Mouse (Mus musculus): ENCODE results near the gene Nod2.

Nod2 gene

DNA sequence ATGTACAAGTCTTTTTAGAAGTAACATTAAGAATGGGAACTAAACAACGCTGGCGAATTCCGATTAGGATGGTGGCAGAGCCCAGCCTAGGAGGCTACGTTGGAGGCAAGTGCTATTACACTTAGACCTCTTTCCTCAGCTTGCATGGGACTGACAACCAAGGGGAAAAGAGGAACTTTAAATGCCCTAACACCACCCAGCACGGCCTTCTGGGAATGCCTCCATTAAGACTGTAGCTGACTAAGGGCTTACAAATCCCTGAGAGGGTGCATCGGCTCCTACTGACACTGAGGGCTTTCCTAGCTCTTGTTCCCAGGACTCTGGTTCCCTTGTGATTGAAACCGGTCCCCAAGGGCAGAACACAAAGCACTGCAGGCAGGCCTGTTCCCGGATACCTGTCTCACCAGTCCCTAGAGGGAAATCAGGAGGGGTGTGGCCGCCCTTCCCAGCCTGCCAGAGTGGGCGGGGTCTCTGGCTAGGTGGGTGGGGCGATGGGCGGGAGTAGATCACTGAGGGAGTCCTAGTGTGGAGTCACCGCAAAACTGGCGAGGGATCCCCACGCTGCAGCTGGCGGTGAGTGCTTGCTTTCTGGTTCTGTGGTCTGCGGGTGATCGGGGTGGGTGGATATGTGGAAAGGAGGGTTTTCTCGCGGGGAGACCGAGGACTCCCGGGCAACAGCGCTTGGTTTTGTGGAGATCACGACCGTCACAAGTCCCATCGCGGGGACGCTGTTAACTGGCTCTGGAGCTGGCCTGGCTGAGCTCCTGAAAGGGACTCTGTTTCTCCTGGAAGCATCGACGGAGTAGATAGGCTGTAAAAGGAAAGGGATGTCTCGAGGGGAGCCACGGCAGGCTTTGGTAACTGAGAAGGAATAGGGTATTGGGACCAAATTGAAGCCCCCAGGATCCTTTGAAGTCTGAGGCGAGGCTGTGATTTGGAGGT, at the start of gene Nod2:
Nod2 (plus strand) TSS at position 479 of the 942 bp plus-strand sequence.
- DNase-seq (ENCODE audit: extremely low read depth, low read depth), result peak; percentile 44

DNA sequence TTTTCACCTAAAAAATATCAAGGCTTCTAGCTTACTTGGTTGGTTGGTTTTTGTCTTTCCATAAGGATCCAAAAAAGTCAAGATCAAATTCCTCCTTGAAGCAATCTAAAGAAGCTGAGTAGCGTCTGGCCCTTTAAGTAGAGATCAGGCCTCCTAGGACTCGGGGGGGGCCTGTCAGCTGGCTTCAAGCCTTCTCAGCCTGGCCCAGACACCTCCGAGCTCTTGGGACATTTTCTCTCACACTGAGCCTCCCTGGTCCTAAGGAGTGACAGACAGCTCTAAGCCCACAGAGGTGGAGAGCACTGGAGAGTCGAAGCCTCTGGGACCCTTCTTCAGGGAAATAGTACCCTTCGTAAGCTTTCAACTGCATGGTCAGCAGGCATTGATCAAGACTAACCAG, 48.5 kb upstream of the Nod2 start:
- no peak for DNase-seq (ENCODE audit: extremely low read depth, low read depth)

- DNase-seq (ENCODE audit: extremely low read depth, low read depth), result no peak
Measured at GRCm38 (mm10) chr8:88599491-88599890, 47.6 kb upstream of the Nod2 start.

- no peak for DNase-seq (ENCODE audit: extremely low read depth, low read depth)
Measured at GRCm38 (mm10) chr8:88603446-88603989, 43.6 kb upstream of the Nod2 start.

DNA sequence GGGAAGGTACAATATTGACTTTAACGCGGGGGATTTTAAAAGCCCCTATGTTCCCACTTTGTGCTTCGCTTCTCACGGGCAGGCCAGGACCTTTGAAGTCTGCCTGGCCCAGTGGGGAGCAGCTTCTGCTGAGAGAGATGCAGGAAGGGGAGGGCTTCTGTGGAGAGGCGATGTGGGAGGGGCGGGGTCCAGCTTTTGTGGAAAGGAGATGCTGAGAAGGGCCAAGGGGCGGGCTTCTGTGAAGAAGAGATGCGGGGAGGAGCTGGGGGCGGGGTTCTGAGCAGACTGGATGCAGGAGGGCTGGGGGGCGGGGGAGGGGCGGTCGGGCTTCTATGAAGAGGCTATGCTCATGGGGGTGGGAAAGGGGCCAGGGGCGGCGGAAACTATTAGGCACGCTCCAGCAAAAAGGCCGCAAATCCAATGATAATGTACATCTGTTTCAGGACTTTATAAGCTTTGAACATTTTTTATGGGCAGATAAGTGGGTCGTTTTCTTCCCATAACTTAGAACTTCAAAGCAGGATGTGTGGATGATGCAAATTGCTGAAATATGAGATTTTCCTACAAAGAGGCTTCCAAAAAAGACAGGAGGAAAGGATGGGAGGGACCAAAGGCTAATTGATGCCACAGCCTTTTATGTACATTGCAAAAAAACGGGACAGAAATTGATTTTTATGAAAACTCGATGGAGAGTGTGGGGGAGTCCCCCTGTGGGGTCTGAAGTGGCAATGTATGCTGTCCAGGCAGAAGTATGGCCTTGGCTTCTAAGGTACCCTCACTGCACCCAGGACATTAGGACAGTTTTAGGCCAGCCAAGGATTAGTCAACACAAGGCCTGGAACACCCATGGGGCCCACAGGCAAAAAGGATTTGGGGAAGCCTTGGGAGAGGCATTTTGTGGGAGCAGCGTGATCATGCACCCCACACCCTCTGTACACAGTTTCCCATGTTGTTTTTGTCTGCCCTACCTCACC, 42.8 kb upstream of the Nod2 start:
- DNase-seq (ENCODE audit: extremely low read depth, low read depth), result no peak

GRCm38 (mm10) chr8:88605361-88606040, 41.6 kb upstream of the Nod2 start:
- no peak for DNase-seq (ENCODE audit: extremely low read depth, low read depth)

DNA sequence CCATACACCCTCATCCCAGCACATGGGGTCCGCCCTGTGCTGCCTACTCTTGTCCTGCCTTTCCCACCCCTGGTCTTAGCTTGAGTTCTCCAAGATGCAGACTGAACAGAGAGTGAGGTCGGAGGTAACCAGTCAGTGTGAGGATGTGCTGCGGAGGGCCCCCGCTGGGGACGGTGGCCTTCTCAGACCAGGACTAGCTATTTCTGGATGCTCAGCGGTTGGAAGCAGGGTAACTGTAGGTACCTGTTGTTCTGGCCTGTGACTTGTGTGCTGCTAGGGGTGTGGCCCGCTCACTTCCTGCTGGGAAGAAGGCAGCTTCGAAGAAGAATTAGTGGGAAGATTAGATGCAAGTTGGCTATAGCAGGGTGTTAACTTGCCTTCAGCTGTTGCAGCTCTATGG, 38.1 kb upstream of the Nod2 start:
- DNase-seq (ENCODE audit: extremely low read depth, low read depth), result no peak

DNA sequence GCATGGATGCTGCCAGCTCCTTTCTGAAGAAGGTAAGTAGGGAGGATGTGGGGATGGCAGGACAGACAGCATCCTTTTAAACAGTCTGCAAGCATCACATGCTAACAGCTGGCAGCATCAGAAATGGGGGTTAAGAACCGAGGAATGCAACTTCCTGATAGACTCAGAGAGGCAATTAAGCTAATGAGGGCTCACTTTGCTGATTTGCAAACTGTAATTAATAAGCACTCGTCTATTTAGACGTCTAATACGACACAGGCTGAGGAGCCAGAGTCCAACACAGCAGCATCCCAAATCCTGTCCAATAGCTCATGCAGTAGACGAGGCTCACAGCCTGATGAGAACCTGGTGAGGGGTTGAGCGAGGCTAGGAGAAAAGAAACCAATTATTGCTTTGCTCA, 36.8 kb upstream of the Nod2 start:
- no peak for DNase-seq (ENCODE audit: extremely low read depth, low read depth)

DNA sequence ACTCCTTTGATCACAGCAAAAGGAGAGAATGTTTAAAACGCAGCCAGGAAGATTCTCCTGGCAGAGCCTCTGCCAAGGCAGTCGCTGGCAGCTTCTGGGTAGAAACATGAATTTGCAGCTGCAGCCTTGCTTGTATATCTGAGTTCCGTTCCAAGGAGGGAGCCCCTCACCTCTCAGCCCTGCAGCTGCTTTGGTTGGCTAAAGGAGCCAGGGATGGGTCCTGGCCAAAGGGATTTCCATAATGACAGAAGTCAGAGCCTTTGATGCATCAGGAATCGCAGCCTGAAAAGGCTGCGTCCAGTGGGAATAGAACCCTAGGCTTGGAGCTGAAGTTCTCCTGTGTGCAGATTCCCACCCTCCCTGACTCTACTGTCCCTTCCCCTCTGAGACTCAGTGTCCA, 32.1 kb upstream of the Nod2 start:
- DNase-seq (ENCODE audit: extremely low read depth, low read depth), result no peak

GRCm38 (mm10) chr8:88618612-88619011, 28.5 kb upstream of the Nod2 start:
- no peak for DNase-seq (ENCODE audit: extremely low read depth, low read depth)

DNA sequence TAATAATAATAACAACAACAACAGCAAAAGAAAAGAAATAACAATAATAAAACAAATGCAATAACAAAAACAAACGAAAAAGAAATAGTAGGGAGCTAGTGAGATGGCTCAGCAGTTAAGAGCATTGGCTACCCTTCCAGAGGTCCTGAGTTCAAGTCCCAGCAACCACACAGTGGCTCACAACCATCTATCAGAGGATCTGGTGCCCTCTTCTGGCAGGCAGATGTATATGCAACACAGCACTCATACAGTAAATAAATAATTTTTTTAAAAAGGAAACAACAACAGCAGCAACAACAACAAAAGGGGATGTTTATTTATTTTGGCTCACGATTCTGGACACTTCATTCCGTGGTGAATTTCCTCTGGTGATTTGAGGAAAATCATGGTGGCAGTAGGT, 27.6 kb upstream of the Nod2 start:
- no peak for DNase-seq (ENCODE audit: extremely low read depth, low read depth)

DNA sequence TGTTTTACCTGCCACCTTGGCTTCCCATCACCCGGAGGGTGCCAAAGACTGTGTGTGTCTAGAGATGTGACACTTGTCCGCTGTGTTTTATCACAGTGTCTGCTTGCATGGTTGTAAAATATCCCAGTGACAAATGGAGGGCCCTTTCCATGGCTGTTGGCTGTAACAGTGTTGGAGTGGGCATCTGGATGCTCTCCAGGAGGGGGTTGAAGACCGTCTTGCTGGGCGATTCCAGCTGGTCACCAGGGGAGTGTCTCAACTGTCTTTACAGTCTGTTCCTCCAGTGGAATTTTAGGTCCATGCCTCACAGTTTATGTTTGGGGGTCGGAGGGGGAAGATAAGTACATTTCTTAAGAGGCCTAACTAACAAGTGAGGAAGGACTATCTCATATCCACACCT, 26.2 kb upstream of the Nod2 start:
- no peak for DNase-seq (ENCODE audit: extremely low read depth, low read depth)

DNA sequence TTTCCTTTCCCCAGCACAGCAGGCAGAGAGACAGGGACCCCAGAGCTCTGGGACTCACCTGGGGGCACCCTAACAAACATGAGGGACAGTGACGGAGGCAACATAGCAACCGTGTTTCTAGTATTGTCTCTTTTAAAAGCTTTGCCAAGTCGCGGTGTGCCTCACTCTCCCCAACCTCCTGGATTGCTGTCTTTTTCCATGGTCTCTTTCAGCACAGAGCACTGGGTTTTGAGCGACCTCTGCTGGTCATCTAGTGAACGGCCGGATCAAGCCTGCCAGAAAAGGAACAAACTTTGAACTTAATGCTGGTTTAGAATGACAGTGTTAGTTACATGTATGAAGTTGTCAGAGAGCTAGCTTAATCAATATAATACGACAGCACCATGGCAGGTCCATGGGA, 25.7 kb upstream of the Nod2 start:
- DNase-seq (ENCODE audit: extremely low read depth, low read depth), result no peak

GRCm38 (mm10) chr8:88623351-88623750, 23.8 kb upstream of the Nod2 start:
- DNase-seq (ENCODE audit: extremely low read depth, low read depth), result no peak

- DNase-seq (ENCODE audit: extremely low read depth, low read depth), result no peak
Measured at GRCm38 (mm10) chr8:88624276-88624675, 22.8 kb upstream of the Nod2 start.

GRCm38 (mm10) chr8:88626433-88626832, 20.7 kb upstream of the Nod2 start:
- DNase-seq (ENCODE audit: extremely low read depth, low read depth), result no peak

DNA sequence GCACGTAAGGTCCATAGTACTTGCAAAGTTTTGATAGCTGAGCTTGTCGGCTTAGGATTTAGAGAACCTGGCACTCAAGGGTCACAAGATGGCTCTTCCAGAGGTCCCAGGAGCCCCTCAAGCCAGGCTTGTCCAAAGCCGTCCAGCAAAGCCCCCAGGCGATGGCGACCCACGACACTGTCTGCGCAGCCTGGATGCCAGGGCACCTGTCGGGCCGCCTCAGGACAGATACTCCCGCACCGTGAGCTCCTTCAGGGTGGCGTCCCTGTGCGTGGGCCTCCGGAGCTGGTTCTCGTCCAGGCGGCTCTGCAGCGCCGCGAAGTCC, 20.2 kb upstream of the Nod2 start:
- DNase-seq (ENCODE audit: extremely low read depth, low read depth), result no peak

- DNase-seq (ENCODE audit: extremely low read depth, low read depth), result no peak
Measured at GRCm38 (mm10) chr8:88627265-88627991, 19.7 kb upstream of the Nod2 start.

DNA sequence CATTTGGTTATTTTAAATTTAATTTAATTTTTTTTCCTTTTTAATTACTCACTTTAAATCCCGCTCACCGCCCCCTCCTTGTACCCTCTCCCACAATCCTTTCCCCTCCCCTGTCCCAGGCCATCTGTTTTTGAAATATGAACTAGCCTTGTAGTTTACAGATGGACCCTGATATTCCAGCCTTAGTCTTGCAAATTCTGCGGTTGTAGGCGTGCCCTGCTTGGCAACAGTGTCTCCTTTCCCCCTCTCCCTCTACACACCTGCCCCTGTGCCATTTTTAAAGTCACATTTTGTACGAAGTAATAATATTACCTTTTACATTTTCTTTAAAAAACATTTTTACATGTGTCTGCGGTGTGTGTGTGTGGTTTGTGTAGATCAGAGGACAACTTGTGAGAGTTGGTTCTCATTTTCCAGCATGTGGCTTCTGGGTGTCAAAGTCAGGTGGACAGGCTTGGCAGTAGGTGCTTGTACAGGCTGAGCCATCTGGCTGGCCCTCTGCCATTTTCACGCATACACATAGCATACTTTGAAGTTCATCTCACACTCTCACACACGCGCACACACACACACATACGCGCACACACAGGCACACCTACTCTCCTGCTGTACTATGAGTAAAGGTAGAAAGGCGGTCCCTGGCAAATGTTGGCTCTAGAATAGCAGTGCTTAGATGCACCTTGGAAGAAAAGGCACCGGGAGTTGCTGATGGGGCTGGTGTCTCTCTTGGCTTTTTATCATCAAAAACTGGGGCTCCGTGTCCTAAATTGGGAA, 18.9 kb upstream of the Nod2 start:
- DNase-seq (ENCODE audit: extremely low read depth, low read depth), result no peak

- no peak for DNase-seq (ENCODE audit: extremely low read depth, low read depth)
Measured at GRCm38 (mm10) chr8:88630225-88630624, 16.9 kb upstream of the Nod2 start.
